Mouse (Mus musculus): ENCODE measurements around the gene Bub3.

Bub3 gene

DNA sequence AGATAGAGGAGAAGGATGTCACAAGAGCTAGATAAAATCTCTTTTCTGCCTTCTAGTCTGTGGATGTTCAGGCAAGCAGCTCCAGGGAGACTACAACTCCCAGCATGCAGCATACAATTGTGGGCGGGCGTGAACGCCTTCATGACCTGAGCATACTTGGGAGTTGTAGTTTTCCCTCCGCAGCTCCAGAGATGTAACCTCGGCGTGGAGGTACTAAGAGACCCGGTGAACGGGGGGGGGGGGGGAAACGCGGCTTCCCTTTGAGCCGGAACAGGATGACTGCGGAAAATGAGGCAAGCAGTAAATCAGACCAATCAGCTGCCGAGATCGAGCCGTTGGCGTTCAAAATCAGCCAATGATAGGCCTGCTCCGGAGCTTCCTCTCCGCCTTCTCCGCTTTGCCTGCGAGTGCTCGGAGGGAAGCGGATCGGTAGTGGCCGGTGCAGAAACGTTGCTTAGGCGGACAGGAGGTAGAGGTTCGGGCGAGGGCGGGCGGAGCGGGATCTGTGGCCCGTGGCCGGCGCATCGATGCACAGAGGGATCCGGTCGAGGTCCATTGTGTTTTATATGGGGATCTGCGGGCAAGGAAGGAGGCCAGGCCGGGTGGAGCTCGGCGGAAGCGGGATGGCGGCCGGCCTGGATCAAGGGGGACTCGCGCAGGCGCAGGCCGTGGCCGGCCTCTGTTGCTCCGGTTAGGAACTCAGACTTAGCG, at the start of gene Bub3:
Gene Bub3, plus strand, starts transcription at position 237 of the 711 bp plus-strand sequence.
- peak; percentile 96 for ATAC-seq (ENCODE audit: insufficient number of reproducible peaks, low FRiP score, low TSS enrichment)

DNA sequence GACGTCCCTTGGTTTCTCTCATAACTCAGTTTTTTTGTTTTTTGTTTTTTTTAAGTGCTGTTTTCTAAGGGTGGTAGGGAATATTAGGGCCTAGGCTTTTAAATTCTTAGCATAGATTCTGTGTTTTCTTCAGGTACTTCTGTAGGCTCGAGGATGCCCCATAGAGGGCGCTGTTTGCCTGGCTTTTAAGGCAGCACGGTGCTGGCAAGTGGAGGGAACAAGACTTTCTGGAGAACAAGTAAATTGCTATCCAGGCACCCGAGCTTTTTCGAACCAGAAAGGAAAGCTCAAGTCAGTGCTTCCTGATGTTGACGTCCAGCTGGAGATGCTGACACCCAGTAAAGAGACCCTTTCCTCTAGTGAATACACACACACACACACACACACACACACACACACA, 20.0 kb upstream of the Bub3 start:
- no peak for ATAC-seq (ENCODE audit: insufficient number of reproducible peaks, low FRiP score, low TSS enrichment)

DNA sequence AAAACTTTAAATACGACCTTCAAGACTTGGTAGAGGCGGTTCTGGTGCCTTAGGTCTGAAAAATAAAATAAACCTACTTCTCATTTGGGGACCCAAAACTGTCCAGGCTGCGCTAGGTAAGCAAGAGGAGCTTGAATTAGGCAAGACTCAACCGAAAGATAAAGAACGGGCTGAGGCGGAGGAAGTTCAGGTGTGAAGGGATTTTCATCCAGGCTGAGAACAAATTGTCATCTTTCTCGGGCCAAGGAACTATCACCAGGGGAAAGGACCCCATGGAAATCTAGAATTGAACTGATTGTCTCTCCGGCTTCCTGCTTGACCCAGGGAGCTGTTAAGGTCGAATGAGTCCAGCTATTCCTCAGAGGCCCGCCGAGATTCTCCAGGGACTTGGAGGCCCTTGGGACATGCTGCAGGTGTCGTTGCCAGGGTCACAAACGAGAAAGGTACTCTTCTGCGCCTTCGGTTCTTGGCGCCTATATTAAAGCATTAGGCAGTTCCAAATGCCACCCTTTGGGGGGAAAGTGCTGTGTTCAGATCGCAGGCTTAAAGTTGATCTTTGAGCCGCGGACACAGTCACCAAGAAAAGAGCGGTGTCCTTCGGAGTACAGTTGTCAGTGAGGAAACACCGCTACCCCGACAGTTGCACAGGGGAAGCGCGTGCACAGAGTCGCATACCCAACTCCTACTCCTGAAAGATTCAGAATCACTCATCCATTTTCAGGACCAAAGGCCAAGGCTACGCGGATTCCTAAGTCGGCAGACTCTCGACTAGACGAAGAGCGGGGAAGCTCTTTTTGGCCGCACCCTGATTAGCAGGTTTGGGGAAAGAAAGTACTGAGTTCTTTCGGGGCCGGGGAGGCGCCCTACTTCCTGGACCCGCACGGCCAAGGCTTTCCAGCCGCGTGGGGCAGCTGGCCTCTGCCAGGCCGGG, 18.6 kb upstream of the Bub3 start:
- ATAC-seq (ENCODE audit: insufficient number of reproducible peaks, low FRiP score, low TSS enrichment): no peak

DNA sequence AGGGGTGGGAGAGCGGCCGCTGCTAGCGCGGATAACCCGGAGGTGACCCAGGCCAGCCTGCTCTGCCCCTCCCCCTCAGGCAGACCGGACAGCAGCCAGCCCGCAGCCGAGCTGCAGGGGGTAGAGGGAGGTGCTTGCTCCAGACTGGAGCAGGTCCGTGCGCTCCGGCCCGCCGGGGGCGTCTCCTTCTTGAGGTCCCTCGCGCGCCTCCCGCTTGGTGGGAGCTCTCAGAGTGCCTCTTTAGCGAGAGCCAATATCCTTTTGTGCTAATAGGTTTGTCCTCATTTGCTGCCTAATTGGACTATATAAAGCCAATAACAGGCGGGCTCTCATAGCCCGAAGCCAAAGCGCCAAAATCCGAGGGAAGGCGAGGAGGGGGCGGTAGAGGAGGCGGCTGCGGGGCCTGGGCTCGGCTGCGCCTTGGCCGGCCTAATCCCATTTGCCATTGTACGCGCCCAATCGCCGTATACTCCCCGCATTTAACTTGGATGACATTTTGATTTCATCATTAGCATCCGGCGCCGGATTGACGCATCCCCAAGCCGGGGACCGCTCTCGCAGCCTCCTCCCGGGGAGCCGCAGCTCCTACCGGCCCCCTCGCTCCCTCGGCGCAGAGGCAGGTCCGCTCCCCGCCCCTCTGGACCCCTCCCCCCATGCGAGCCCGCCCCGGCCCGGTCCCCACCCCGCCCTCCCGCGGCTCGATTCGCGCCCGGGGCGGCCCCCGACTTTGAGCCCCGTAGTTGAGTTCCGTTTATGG, 17.7 kb upstream of the Bub3 start, which contains the start of gene Hmx3:
Gene Hmx3, plus strand, starts transcription at position 753 of the 757 bp plus-strand sequence.
- ATAC-seq (ENCODE audit: insufficient number of reproducible peaks, low FRiP score, low TSS enrichment): no peak

DNA sequence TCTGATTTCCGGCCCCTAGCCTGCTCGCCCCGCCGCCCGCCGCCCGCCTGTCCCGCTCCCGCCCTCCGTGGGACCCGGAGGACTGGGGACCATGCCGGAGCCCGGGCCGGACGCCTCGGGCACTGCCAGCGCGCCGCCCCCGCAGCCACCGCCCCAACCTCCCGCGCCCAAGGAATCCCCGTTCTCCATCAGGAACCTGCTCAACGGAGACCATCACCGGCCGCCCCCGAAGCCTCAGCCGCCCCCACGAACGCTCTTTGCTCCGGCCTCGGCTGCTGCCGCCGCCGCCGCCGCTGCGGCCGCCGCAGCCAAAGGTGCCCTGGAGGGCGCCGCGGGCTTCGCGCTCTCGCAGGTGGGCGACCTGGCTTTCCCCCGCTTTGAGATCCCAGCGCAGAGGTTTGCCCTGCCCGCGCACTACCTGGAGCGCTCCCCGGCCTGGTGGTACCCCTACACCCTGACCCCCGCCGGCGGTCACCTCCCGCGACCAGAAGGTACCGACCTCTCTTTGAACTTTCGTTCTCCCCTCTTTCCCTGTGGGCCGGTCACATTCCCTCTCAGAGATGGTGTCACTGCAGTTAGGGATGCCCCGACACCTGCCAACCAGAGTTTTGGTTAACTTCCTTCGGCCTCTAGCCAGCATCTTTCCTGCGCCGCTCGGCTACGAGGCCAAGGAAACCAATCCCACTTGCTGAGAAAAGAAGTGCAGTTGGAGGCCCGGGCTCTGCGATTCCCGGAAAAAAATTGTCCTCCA, 17.0 kb upstream of the Bub3 start:
- ATAC-seq (ENCODE audit: insufficient number of reproducible peaks, low FRiP score, low TSS enrichment): no peak

DNA sequence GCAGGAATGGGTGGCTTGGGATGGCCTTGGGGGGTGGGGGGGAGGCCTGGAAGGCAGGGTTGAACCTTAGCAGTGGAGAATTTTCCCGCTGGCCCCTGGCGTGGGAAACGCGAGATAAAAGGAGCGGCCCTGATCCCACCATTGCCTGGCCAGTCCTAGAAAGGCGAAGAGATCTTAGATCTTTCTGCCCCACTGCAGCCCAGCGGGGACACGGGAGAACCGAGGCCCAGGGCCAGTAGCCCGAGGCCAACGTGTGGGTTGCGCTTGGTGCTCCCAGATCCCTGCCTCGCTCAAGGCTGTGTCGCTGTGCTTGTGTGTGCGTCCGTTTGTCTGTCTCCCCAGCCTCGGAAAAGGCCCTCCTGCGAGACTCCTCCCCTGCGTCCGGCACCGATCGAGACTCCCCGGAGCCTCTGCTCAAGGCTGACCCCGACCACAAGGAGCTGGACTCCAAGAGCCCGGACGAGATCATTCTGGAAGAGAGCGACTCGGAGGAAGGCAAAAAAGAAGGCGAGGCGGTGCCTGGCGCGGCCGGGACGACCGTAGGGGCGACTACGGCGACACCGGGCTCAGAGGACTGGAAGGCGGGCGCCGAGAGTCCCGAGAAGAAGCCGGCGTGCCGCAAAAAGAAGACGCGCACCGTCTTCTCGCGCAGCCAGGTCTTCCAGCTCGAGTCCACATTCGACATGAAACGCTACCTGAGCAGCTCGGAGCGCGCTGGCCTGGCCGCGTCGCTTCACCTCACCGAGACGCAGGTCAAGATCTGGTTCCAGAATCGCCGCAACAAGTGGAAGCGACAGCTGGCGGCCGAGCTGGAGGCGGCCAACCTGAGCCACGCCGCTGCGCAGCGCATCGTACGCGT, 16.2 kb upstream of the Bub3 start:
- ATAC-seq (ENCODE audit: insufficient number of reproducible peaks, low FRiP score, low TSS enrichment): no peak

DNA sequence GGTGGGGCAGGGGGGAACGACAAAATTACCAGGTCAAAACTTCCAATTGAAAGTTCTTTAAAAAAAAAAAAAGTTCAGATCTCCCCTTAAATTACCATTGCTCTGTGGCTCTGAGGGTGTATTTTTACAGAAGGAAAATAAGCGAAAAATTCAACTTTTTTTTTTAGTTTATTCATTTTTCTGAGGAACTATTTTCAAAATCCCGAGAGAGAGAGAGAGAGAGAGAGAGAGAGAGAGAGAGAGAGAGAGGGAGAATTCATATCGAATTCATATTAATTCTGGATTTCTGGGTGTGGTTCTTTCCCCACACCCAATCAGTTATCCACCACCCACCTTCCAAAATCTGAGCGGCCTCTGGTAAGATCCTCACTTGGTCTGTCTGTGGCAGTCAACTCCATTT, 15.2 kb upstream of the Bub3 start:
- ATAC-seq (ENCODE audit: insufficient number of reproducible peaks, low FRiP score, low TSS enrichment): no peak

DNA sequence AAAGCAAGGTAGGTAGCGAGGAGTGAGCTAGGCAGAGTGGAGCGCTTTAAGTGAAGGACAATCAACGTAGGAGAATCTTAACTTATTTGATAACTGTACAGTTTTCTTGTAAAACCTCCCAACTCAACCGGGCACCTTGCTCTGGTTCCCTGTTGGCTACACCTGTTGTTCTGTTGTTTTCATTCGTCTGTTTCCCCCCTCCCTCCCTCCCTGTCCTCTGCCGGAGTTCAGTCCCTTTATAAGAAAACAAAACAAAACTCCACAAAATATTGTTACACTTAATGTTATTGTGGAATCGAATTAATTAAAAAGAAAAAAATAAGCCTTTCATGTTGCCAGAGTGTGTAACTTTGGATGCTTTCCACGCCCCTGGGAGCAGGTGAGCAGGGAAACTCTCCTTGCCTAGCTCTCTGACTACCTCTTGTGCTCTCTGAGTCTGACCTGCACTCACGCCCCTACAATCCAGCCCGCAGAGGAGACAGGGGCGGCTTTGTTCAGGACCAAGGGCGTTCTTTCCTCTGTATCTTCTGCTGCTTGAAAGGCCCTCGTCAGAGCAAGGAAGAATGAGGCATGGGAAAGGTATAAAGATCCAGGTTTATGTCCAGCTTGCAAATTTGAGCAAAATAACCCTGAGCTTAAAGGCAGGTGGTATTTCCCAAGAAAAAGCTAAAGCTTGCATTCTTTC, 14.2 kb upstream of the Bub3 start:
- ATAC-seq (ENCODE audit: insufficient number of reproducible peaks, low FRiP score, low TSS enrichment): no peak

DNA sequence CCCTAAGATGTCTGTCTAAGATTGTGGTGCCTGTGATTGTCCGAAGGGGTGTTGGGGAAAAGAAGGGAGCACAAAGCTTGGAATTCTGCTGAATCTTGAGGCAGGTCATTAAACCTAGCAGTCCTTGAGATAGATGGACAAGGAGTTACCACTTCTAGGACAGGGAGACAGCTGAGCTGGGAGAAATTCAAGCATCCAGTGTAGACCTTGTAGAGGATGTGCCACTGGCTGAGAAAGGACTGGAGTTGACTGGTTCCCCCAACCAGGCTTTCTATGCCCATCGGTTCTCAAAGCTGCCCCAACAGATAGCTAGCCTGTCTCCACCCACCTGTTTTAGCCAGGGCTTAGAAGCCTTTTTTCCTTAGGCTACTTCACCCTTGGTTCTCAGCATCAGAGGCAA, 13.6 kb upstream of the Bub3 start:
- ATAC-seq (ENCODE audit: insufficient number of reproducible peaks, low FRiP score, low TSS enrichment): no peak

DNA sequence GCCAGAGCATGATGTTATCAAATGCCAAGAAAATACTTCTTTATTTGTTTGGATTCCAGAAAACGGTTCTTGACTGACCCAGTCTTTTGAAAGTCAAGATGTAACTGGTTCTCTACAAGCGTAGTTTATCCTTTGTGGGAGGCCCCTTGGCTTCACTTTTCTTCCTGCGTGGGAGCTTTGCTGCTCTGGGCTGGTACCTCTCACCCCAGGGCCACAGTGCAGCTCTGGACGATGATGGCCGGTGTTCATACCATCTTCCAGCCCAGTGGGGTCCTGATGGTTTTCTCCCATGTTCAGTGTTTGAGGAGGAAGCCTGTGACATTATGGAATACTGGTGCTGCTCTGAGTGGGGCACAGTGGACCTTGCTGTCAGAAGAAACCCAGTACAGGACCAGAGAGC, 12.5 kb upstream of the Bub3 start:
- ATAC-seq (ENCODE audit: insufficient number of reproducible peaks, low FRiP score, low TSS enrichment): no peak

DNA sequence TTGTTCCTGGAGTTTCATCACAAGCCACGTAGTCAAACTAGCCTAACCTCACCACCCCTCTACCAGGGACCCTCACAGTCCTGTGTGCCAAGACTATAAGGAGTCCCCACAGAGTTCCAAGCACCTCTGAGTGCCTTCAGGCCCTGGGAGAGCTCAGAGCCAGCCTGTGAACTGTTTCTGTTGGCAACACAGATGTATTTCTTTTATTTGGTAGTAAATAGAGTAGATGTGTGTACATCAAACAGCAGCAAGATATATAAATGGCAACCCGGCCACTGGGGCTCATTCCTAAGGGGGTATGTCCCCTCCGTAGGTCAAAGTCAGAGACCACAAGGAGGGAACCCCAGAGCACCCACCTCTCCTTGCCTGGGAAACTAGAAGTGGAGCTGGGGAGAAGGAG, 11.5 kb upstream of the Bub3 start, which contains the start of gene Hmx2:
Gene Hmx2, plus strand, starts transcription at position 301 of the 400 bp plus-strand sequence.
- ATAC-seq (ENCODE audit: insufficient number of reproducible peaks, low FRiP score, low TSS enrichment): no peak

DNA sequence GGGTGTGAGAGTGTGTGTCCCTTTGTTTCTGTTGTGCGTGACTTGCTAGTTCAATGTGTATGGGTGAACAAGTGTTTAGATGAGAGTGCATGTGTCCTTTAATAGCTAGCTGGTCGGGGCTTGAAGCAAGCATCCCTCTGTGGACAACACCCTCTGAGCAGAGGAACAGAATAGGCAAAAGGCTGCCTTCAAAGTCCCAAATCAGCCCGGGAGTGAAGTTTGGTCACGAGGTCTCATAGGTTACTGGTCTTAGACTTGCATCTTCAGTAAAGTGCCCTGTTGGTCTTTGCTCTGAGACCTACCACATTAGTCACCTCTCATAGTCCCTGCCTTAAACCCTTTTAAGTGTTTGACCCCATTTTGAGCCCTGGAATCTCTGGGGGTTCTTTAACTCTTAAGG, 8.6 kb upstream of the Bub3 start:
- no peak for ATAC-seq (ENCODE audit: insufficient number of reproducible peaks, low FRiP score, low TSS enrichment)

DNA sequence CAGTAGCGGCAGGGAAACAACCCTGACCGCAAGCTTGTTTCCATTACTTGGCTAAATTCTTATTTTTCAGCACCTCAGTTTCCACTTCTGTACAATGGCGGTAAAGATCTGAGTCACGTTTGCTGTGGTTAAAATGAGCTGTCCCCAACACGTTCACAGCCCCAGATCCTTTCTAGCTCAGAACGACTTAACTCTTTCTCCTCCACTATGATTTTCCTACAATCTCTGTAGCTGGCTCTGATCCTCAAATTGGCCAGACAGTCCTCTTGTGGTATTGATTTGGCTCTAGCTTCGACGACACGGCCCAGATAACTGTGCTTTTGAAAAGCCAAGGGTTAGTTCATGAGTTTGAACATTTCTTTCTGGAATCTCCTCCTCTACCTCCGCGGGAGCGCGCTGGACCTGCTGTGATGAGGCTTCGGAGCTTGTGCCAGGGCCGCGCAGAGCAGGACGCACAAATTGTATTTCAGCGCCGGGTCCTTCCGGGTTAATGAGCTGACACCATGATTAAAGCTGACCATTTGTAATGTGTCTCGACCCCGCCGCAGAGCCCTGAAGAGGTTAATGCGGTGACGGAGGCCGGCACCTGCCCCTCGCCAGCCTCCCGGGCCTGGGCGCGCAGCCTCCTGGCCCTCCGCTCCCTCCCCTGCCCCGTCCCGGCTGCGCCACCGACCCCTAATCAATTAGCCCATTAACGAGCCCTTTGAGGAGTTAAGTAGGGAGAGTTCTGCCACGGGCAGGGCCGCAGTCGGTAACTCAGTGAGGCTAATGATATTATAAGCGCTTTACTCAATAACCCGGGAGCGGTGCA, 7.9 kb upstream of the Bub3 start:
- ATAC-seq (ENCODE audit: insufficient number of reproducible peaks, low FRiP score, low TSS enrichment): no peak

DNA sequence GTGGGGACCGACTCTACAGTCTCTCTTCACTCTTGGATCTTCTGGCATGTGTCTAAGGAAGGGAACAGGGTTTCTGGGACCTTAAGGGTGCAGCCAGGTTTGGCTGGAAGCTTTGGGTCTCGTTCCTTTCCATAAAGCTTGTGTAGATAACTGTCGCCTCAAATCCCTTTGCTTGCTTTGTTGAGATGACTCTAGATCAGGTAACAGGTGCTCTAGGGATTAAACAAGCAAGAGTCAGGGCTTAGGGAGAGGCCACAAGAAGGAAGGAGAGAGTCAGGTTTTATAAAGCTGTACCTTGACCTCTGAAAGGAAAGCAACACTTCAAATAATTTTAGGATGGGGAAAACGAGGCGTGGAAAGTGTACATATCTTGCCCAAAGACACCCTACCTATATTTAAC, 7.2 kb upstream of the Bub3 start:
- ATAC-seq (ENCODE audit: insufficient number of reproducible peaks, low FRiP score, low TSS enrichment): no peak

DNA sequence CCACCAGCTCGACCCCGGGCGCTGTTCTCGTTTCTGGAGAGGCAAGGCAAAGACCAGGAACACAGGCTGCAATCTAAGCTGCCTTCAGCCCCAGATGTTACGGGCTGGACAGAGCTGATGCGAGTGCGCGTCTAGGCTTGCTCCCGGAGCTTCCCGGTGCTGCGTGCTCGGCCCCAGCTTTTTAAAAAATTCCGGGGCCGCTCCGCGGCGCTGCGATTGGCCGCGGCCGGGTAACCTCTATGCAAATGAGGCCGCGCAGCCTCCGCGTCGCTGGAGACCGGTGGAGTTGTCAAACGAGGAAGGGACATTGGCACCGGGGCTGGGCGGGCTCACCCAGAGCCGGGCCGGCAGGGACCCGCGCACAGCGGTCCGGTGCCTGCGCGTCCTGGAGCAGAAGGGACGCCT, 6.2 kb upstream of the Bub3 start:
- ATAC-seq (ENCODE audit: insufficient number of reproducible peaks, low FRiP score, low TSS enrichment): no peak

DNA sequence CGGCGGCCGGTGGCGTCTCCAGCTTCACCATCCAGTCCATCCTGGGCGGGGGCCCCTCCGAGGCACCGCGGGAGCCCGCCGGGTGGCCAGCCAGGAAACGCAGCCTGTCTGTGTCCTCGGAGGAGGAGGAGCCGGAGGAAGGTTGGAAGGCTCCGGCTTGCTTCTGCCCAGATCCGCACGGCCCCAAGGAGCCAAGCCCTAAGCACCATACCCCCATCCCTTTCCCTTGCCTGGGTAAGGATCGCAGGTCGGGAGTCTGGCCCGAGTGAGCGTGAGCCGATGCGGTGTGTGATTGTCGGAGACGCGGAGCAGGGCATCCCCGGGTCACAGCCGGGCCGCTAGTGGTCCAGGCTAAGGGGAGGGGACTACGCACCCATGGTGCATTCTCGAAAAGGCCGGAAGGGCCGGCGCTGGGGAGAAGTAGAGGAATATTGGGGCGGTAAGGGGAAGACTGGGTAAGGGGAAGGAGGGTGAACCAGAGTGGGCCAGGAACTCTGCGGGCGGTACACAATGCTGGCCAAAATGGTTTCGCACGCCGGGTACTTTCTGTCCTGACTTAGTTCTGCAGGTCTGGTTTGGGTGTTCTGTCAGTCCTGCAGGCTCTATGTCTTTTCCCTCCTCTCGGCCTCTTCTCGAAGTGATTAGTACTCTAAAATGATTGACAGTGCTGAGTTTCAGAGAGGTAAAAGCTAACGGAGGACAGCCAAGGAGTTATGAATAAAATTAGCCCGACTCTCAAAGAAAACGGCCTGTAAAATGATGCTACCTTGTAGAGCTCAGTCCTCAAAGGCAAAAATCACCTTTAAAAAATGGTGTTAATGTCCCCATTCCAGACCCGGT, 5.5 kb upstream of the Bub3 start:
- ATAC-seq (ENCODE audit: insufficient number of reproducible peaks, low FRiP score, low TSS enrichment): no peak
